Mouse (Mus musculus) large intestine, adult 2 months (tissue): Measurements from ENCODE around the gene Sash1. TPM values are rescaled to one million over a fixed set of nuclear protein-coding genes. Genes with fewer than 3 reads are reported as not detected.

ENCODE experiments used
- DNase-seq: peaks from one replicate; pipeline ENCODE4 v3.0.0-alpha.2; 2012; ENCODE audit warnings: low read depth, low spot score
- WGBS: fragments of 180-500 bp; shearing (Covaris S2); methylation state at CpG from one replicate; pipeline ENCODE4 v1.1.7; 2018; 5-methylcytosine and 5-hydroxymethylcytosine counted together
- polyA plus RNA-seq: library from polyadenylated mRNA; depleted of rRNA; stranded (reverse); fragments of >200 nt; gene quantifications from 2 replicates; pipeline ENCODE4 v1.2.3, GENCODE M21; 2012

The Sash1 gene
- polyA plus RNA-seq, 1 experiment, result 5.1 TPM

DNA sequence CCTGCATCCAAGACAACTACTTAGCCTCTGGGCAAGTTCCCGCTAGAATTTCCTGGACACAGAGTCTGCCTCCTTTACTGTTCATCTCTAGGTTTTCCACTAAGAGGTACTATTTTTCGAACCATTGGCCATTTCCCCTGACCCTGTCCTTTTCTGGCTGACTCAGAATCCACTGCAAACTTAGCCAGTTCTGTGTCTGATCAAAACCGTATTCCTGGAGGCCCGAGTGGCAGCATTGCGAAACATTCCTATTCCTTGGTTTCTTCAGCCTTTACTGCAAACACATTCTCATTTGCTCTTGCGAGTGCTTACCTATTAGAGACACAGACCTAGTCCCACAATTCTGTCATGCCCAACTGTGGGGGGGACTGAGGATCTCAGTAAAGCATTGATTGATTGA lies 17.2 kb upstream of the Sash1 start:
- no peak for DNase-seq
- 85% methylated on average over 6 of the region's 6 CpGs for WGBS

DNA sequence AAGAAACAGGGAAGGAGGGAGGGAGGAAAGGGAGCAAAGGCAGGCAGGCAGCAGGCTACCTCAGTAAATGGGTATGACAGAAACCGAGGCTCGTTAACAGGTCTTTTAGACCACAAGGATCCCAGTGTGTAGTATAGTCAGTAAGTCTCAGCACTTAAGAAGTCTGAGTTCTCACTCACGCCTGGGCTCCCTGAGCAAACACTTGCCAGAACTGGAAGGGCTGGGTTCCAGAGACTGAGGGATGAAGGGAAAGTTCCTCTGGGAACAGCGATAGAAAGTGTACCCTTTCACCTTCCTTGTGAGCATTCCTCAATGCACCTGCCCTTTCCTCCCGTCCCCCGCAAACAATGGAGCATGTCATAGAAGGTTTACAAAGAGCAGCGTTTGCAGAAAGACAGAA lies 16.5 kb upstream of the Sash1 start:
- 40% methylated on average over 7 of the region's 7 CpGs for WGBS
- DNase-seq, result no peak

DNA sequence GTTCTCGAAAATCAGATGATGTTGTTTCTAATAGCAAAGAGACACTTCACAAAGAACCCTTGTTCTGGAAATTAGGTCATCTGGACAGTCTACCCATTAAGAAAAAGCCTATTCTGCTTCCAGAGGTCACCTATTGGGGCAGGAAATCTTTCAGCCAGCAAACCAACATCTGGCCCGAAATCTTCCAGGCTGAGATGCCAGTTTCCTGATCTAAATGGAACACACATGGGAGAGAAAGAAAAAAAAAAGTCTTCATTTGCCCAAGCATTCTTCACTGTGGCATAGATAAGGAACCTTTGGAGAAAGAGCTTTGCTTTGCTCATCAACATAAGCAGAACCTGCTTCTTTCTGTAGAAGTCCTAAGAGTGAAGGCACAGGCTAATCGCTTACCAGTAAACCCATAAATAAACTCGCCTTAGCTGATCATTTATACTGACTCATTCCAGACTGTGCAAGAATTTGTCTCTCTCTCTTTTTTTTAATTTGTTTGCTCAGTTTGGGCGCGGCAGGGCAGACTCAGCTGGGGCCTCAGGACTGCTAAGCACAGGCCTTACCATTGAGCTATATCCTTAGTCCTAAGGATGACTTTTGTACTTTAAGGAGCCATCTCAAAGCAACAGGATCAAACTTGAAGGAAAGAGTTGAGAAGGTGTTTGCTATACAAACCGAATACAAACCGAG lies 13.1 kb upstream of the Sash1 start:
- no peak for DNase-seq
- WGBS, result 28% methylated on average over 8 of the region's 8 CpGs

- WGBS, result 73% methylated on average over 5 of the region's 5 CpGs
- DNase-seq, result no peak
Observed at GRCm38 (mm10) chr10:8898099-8898777, 12.4 kb upstream of the Sash1 start.

DNA sequence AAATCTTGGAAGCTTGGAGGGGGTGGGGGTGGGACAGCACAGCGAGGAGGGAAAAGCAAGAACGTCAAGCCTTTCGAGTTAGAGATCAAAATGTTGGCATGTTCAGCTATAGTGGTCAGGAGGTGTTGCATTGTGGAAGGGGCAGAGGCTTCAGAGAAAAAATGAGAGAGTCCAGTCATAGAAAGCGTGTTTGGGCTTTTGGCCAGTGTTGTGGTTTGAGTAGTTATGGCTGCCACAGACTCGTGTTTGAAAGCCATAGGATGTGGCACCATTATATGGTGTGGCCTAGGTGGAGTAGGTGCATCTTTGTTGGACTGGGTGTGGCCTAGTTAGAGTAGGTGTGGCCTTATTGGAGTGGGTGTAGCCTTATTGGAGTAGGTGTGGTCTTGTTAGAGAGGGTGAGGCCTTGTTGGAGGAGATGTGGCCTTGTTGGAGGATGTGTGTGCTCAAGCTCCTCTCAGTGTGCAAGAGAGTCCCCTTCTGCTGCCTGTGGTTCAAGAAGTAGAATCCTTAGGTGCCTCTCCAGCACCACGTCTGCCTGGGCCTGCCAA lies 9.2 kb upstream of the Sash1 start:
- 77% methylated on average over 6 of the region's 6 CpGs for WGBS
- no peak for DNase-seq

GRCm38 (mm10) chr10:8890511-8890910 lies 4.6 kb upstream of the Sash1 start:
- DNase-seq, result no peak
- 30% methylated on average over 4 of the region's 4 CpGs for WGBS

DNA sequence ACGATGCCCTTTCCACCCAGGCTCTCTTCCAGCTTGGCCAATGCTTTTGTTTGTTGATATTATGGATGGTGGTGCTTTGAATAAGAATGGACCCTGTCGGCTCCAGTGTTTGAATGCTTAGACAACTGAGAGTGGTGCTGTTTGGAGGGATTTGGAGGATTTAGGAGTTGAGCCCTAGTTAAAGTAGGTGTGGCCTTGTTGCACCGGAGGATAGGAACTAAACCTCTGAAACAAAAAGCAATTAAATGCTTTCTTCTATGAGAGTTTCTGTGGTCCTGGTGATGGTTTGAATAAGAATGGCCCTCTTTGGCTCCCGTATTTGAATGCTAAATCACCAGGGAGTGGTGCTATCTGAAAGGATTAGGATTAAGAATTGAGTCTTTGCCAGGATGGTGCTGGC lies 3.5 kb upstream of the Sash1 start:
- whole genome bisulfite sequencing, result 71% methylated on average over 4 of the region's 4 CpGs

DNA sequence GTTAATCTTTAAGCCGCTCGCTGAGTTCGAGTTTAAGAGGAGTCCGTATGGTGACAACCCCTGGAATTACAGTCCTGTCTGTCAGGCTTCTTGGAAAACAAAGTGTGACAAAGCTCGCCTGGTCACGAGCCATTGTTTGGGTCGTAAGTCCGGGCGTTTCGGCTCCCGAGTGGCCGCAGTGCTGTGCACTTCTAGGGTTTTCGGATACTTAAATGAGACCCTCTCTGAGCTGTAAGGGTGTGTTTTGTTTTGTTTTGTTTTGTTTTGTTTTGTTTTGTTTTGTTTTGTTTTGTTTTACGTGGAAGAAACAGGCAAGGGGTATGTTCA lies 621 bp upstream of the Sash1 start:
- no peak for DNase-seq
- 2% methylated on average over 14 of the region's 14 CpGs for WGBS

More for the DNA sequence above, 3.5 kb upstream of the Sash1 start:
- no peak for DNase-seq

GRCm38 (mm10) chr10:8885201-8885600 lies 669 bp downstream of the Sash1 start:
- no peak for DNase-seq
- 3% methylated on average over 11 of the region's 11 CpGs for WGBS

DNA sequence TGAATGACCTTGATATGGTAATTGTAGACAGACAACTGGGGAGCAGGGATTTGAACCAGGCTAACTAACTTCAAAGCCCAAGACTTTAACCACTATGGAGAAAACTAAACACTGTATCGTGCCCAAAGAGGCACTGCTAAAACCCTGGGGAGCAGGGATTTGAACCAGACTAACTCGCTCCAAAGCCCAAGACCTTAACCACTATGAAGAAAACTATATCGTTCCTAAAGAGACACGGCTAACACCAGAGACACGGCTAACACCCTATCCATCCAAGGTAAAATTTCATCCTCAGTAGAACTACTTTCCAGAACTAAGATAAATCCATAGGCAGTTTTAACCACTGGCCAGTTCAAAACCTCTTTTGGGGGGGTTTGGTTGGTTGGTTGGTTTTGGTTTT lies 1.3 kb downstream of the Sash1 start:
- DNase-seq, result no peak
- WGBS, result 38% methylated on average over 5 of the region's 5 CpGs

GRCm38 (mm10) chr10:8883686-8884085 lies 2.2 kb downstream of the Sash1 start:
- DNase-seq, result no peak
- 9% methylated on average over 4 of the region's 4 CpGs for WGBS

DNA sequence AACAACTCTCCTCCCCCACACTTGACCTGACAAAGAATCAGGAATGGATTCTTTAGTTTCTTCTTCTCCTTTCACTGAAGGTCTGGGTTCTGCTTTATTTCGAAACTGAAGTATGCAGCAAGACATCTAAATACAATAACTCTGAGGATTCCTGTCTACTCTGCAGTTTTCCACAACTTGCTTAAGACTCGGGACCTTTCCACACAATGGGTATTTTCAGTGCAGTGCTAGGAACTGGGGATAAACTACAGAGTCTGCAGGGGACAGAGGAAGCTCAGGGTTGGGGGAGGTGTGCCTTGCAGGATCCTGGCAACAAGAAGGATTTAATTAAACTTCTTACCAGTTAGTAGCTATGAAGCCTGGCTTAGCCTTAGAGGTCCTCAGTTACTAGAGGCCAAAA lies 4.1 kb downstream of the Sash1 start:
- DNase-seq, result no peak
- WGBS, result 67% methylated on average over 2 of the region's 2 CpGs

DNA sequence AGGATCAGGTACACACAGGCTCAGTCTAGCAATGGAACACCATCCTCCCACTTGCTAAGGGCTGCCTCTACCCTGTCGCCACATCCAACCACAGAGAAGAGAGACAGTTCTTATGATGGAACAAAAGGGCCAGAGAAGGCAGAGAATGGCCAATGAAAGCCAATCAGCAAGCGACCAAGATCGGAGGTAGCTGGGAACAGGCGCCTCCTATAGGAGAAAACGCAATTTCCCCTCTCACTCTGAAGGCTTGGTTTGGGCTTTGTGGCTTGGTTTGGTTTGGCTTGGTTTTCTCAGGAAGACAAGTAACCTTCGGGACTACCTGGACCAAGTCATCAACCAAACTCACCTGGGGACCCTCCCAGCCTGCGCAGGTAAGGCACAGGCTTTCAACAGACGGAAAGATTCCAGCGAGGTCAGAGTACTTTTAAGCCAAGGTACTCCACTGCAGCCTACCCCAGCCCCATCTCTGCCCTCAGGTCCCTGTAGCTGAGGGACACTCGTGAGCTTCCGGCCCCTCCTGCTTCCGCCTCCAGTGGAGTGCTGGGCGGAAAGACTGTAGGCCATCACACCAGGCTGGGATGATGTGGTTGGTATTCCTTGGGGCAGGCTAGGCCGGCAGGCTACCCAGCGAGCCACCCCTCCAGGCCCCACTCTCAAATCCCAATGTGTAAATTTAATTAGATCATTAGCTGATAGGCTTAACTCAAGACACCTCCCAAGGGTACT lies 4.8 kb downstream of the Sash1 start:
- 87% methylated on average over 15 of the region's 15 CpGs for WGBS
- no peak for DNase-seq

GRCm38 (mm10) chr10:8878824-8879223 lies 7.0 kb downstream of the Sash1 start:
- 27% methylated on average over 9 of the region's 9 CpGs for WGBS
- DNase-seq, result no peak

GRCm38 (mm10) chr10:8878381-8878780 lies 7.5 kb downstream of the Sash1 start:
- 88% methylated on average over 13 of the region's 13 CpGs for WGBS
- DNase-seq, result no peak

DNA sequence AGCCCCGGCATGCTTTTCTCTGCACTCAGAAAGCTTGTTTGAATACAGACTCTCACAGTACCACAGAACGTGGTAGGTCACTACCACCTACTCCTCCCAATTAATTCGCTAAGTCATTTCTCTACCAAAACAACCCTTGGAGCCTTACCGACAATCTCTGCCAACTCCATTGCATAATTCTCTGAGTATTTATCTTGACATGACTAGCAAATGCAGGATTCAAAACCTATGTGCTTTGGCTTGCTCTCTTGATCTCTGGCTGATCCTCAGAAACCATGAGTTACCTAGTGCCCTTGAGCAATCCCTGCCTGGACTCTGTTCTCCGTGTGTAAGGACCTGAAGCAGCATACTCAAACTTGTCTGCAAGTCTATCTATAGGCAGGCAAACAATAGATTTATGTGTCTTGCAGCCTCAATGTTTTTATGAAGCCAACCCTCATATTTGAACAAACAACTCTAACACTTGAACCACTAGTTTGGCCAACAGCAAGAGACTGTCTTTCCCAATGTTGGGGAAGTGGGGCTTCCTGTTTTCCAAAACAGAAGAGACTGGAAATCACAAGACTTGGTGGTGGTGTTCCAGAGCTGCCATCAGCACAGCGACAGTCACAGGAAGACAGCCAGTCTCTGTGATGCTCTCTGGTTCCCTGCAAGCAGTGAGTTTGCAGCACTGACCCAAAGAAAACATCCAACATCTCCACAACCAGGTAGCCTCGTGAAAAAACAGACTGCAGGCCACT lies 12.1 kb downstream of the Sash1 start:
- DNase-seq, result no peak
- WGBS, result 31% methylated on average over 7 of the region's 7 CpGs

DNA sequence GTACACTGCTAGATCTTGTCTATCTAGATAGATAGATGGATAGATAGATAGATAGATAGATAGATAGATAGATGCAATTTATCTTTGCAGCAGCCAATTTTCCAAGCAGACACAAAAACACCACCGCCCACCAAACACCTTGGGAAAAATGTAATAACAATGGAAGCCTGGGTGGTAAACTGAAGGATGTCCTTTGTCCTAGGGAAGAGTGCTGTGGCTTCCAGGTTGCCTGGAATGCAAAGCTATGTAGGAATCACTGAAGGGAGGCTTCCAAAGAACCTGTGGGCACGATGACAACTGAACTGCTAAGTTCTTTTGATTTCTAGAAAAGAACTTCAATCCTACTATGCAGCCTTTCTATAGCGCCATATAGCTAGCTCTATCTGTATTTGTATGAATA lies 13.1 kb downstream of the Sash1 start:
- WGBS, result 88% methylated on average over 3 of the region's 3 CpGs

DNA sequence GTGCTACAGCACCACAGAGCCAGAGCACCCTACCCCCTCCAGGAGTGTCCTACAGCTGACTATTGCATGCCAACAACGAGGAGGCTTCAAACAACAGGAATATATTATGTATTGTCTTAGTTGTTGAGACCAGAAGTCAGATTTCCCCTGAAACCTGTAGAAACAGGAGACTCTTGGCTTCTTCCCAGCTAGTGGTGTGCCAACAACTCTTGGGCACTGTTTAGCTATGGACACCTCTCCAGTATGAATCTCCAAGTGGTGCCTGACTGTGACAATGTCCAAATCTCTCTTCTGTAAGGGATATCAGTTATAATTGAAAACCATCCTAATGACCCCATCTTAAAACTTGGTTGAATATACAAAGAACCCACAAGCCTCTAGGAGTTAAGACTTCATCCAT lies 13.9 kb downstream of the Sash1 start:
- DNase-seq, result no peak
- WGBS, result 71% methylated on average over 1 of the region's 1 CpGs

More for the DNA sequence above, 13.1 kb downstream of the Sash1 start:
- no peak for DNase-seq

- no peak for DNase-seq
- WGBS, result 78% methylated on average over 3 of the region's 3 CpGs
Observed at GRCm38 (mm10) chr10:8870368-8870767, 15.5 kb downstream of the Sash1 start.

- no peak for DNase-seq
- WGBS, result 68% methylated on average over 4 of the region's 4 CpGs
Observed at GRCm38 (mm10) chr10:8866062-8866642, 19.7 kb downstream of the Sash1 start.
